Mouse (Mus musculus): ENCODE data around the gene Txndc11. TPM values are rescaled to one million over a fixed set of nuclear protein-coding genes. Genes with fewer than 3 reads are reported as not detected.
A peak's percentile ranks its signal among the peaks of the same experiment; 100 is the strongest.

The Txndc11 gene
- polyA plus RNA-seq, 2 experiments, result 8.9 to 13.4 TPM

DNA sequence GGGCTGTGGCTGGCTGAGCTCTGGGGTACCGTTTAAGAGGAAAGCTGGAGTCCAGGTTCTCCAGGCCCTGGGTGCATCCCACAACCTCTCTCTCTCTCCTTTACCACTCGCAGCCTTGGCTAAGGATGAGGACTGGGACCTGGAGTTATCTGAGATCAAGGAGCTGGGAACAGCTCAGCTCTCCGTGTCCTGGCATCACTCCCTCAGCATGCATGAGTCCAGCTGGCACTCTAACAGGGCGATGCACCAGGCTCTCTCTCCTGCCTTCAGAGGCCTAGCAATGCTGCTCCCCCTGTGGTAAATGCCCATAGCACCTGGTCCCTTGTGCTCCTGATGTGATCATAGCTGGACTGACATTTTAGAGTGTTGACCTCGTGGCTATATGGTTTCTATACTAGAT lies 63.3 kb downstream of the Txndc11 start:
- ATAC-seq (ENCODE audit: insufficient read depth) (no peak), DNase-seq (ENCODE audit: low read depth in 3 of 3, low spot score in 3 of 3) (no peak)
- H3K4me3 ChIP-seq (ENCODE audit: insufficient read depth in 1 of 2, low read depth in 2 of 2, low read length in 2 of 2), result no peak overlapping the region
- WGBS (ENCODE audit: insufficient replicate concordance), result 70% methylated on average over 5 of the region's 5 CpGs
- H3K4me2 ChIP-seq (ENCODE audit: low read depth), result no peak overlapping the region
- peaks cover 0 to 6% of the 10 kb centered on the region in 2 experiments; a peak in 2 of 4 replicates for H3K4me1 ChIP-seq (replicated peaks; ENCODE audit: control insufficient read depth in 2 of 2, insufficient read depth in 2 of 2, low read length in 1 of 2)
- no peaks in the 10 kb centered on the region for H3K9me3 ChIP-seq (ENCODE audit: control insufficient read depth, low read length)
- H3K9ac ChIP-seq (replicated peaks), result no peak overlapping the region
- no peak overlapping the region for H3K27ac ChIP-seq
- peaks cover 16% of the 10 kb centered on the region for H3K27me3 ChIP-seq (ENCODE audit: control insufficient read depth, insufficient read depth, low read length)
- TF ChIP-seq EP300 (IDR thresholded peaks at IDR 0.05; ENCODE audit: low read depth), result no peak
- no peak for TF ChIP-seq CTCF (IDR thresholded peaks at IDR 0.05; ENCODE audit: low read depth)
- H3K36me3 ChIP-seq (replicated peaks; ENCODE audit: control insufficient read depth, insufficient read depth, low read depth), result peaks cover 9% of the 10 kb centered on the region

DNA sequence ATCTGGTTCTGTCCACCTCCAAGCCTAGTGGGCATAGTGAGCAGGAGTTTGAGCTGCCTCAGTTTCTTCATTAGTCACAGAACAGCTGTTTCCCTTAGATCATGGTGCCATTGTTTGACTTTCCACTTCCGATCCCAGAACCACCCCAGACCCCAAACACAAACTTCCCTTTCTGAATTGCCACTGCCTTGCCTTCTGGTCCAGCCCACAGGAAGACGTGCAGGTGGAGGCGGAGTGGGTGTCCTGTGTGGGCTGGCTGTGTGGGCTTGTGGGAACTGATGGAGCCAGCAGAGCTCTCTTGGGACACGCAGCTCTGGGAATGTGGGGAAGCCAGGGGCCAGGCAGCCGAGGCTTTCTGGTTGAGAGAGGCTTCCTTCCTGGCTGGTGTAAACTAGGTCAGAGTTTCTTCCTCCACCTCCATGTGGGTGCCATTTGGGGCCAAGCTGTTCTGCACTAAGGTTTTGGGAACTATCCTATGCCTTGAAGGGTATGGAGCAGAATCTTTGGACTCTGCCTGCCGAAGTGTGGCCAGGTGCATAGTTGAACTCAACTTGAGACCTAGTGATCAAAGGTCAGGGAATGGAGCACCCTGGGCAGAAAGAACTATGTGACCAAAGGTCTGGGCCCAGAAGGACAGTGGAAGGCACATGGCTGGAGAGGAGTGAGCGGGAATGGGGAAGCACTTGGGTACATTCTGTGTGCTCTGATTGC lies 64.6 kb downstream of the Txndc11 start:
- Histone ChIP-seq H3K9me3 (ENCODE audit: control insufficient read depth, low read length) (no peaks in the 10 kb centered on the region), H3K9ac (replicated peaks) (no peak overlapping the region), H3K36me3 (replicated peaks; ENCODE audit: control insufficient read depth, insufficient read depth, low read depth) (no peaks in the 10 kb centered on the region; the same call in 1 of the 2 replicates), H3K27me3 (ENCODE audit: control insufficient read depth, insufficient read depth, low read length) (peaks cover 16% of the 10 kb centered on the region), H3K4me2 (ENCODE audit: low read depth) (no peak overlapping the region), H3K4me1 (replicated peaks; ENCODE audit: control insufficient read depth in 2 of 2, insufficient read depth in 2 of 2, low read length in 1 of 2) (peaks cover 5 to 10% of the 10 kb centered on the region in 2 experiments; a peak in 3 of 4 replicates), H3K27ac (no peak overlapping the region), H3K4me3 (ENCODE audit: insufficient read depth in 1 of 2, low read depth in 2 of 2, low read length in 2 of 2) (no peak overlapping the region)
- 33% methylated on average over 7 of the region's 7 CpGs for WGBS (ENCODE audit: insufficient replicate concordance)
- DNase-seq (ENCODE audit: low read depth in 3 of 3, low spot score in 3 of 3) (no peak), ATAC-seq (ENCODE audit: insufficient read depth) (no peak)
- TF ChIP-seq CTCF (IDR thresholded peaks at IDR 0.05; ENCODE audit: low read depth) (no peak), EP300 (IDR thresholded peaks at IDR 0.05; ENCODE audit: low read depth) (no peak)

DNA sequence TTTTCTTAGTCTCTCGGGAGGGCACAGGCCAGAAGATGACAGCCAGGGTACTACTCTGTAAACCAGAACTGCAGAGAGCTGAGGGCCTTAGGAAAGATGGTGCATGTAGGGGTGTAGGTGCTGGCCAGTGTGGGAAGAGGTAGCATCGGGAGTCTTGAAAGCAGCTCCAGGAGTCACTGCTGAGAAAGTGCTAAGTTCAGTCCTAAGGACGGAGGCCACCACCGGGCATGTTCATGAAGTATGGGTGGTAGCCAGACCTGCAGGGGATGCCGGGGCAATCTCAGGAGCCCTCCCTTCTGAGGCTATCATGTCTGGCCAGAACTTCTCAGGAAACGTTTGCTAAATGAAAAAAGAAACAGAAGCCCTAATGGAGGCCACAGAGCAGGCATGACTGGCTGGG lies 65.2 kb downstream of the Txndc11 start:
- no peak for DNase-seq (ENCODE audit: low read depth in 3 of 3, low spot score in 3 of 3)
- Histone ChIP-seq H3K4me2 (ENCODE audit: low read depth) (no peak overlapping the region), H3K36me3 (replicated peaks; ENCODE audit: control insufficient read depth, insufficient read depth, low read depth) (no peaks in the 10 kb centered on the region; the same call in 1 of the 2 replicates), H3K4me1 (replicated peaks; ENCODE audit: control insufficient read depth in 2 of 2, insufficient read depth in 2 of 2, low read length in 1 of 2) (peaks cover 5 to 10% of the 10 kb centered on the region in 2 experiments; a peak in 3 of 4 replicates), H3K9me3 (ENCODE audit: control insufficient read depth, low read length) (no peaks in the 10 kb centered on the region), H3K27me3 (ENCODE audit: control insufficient read depth, insufficient read depth, low read length) (peaks cover 16% of the 10 kb centered on the region), H3K9ac (replicated peaks) (no peak overlapping the region), H3K4me3 (ENCODE audit: insufficient read depth in 1 of 2, low read depth in 2 of 2, low read length in 2 of 2) (no peak overlapping the region), H3K27ac (no peak overlapping the region)
- no peak for ATAC-seq (ENCODE audit: insufficient read depth)
- TF ChIP-seq EP300 (IDR thresholded peaks at IDR 0.05; ENCODE audit: low read depth), result no peak
- TF ChIP-seq CTCF (IDR thresholded peaks at IDR 0.05; ENCODE audit: low read depth), result no peak
- WGBS (ENCODE audit: insufficient replicate concordance), result 36% methylated on average over 6 of the region's 6 CpGs

DNA sequence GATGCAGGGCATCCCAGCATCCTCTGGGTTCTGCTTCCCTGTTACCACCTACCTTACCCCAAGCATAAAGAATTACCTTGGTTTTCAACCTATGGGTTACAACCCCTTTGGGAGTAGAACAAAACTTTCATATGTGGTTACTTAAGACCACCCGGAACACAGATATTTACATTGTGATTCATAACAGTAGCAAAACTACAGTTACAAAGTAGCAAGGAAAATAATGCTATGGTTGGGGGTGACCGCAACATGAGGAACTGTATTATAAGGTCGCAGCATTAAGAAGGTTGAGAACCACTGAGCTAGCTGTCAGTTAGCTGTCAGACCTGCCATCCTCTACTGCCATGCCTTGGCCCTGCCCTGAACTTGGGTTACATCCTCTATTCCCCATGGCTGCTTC lies 65.8 kb downstream of the Txndc11 start:
- no peak for DNase-seq (ENCODE audit: low read depth in 3 of 3, low spot score in 3 of 3)
- Histone ChIP-seq H3K9ac (replicated peaks) (no peak overlapping the region), H3K27me3 (ENCODE audit: control insufficient read depth, insufficient read depth, low read length) (peaks cover 16% of the 10 kb centered on the region), H3K4me1 (replicated peaks; ENCODE audit: control insufficient read depth in 2 of 2, insufficient read depth in 2 of 2, low read length in 1 of 2) (peaks cover 5 to 10% of the 10 kb centered on the region in 2 experiments; a peak in 3 of 4 replicates), H3K4me2 (ENCODE audit: low read depth) (no peak overlapping the region), H3K27ac (no peak overlapping the region), H3K9me3 (ENCODE audit: control insufficient read depth, low read length) (no peaks in the 10 kb centered on the region), H3K4me3 (ENCODE audit: insufficient read depth in 1 of 2, low read depth in 2 of 2, low read length in 2 of 2) (no peak overlapping the region), H3K36me3 (replicated peaks; ENCODE audit: control insufficient read depth, insufficient read depth, low read depth) (no peaks in the 10 kb centered on the region)
- TF ChIP-seq CTCF (IDR thresholded peaks at IDR 0.05; ENCODE audit: low read depth), result no peak
- TF ChIP-seq EP300 (IDR thresholded peaks at IDR 0.05; ENCODE audit: low read depth), result no peak
- WGBS (ENCODE audit: insufficient replicate concordance), result 53% methylated on average over 3 of the region's 3 CpGs
- ATAC-seq (ENCODE audit: insufficient read depth), result no peak

DNA sequence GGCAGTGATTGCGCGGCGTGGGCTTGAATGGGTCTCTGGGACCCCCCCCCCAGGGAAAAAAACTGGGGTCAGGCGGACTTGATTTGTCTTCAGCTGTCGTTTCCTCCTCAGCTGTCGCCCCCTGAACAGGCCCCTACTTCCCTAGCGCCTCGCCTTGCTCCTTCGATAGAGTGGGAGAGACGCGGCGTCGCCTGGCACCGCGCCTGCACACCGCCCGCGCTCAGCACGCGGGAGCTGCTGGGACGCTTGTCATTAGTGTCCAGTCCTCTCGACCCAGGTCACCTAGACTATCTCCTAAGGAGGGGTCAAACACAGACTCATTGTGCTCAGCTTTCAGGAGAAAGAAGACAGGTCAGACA lies 67.6 kb downstream of the Txndc11 start:
- Histone ChIP-seq H3K4me2 (ENCODE audit: low read depth) (peak overlapping the region; percentile 86), H3K4me1 (replicated peaks; ENCODE audit: control insufficient read depth in 2 of 2, insufficient read depth in 2 of 2, low read length in 1 of 2) (peaks cover 5 to 10% of the 10 kb centered on the region in 2 experiments; a peak in 3 of 4 replicates), H3K4me3 (ENCODE audit: insufficient read depth in 1 of 2, low read depth in 2 of 2, low read length in 2 of 2) (peak overlapping the region; percentile 57 to 64), H3K27me3 (ENCODE audit: control insufficient read depth, insufficient read depth, low read length) (peaks cover 16% of the 10 kb centered on the region), H3K9ac (replicated peaks) (no peak overlapping the region; the same call in none of the 2 replicates), H3K9me3 (ENCODE audit: control insufficient read depth, low read length) (no peaks in the 10 kb centered on the region), H3K27ac (no peak overlapping the region), H3K36me3 (replicated peaks; ENCODE audit: control insufficient read depth, insufficient read depth, low read depth) (no peaks in the 10 kb centered on the region)
- DNase-seq (ENCODE audit: low read depth in 3 of 3, low spot score in 3 of 3) (no peak), ATAC-seq (ENCODE audit: insufficient read depth) (no peak)
- no peak for TF ChIP-seq EP300 (IDR thresholded peaks at IDR 0.05; ENCODE audit: low read depth)
- TF ChIP-seq CTCF (IDR thresholded peaks at IDR 0.05; ENCODE audit: low read depth), result no peak
- 2% methylated on average over 22 of the region's 22 CpGs for WGBS (ENCODE audit: insufficient replicate concordance)

Measured in liver, embryonic 14.5 days (tissue).